Mouse (Mus musculus) adrenal gland, postnatal 14 days (tissue): Measurements from ENCODE around the gene Ccl20. TPM values are rescaled to one million over a fixed set of nuclear protein-coding genes. Genes with fewer than 3 reads are reported as not detected.

Experiments used
- DNase-seq: peaks from one replicate; pipeline ENCODE4 v3.0.0; 2021; ENCODE audit warnings: mixed read lengths
- total RNA-seq: library from RNA; stranded (reverse); gene quantifications from 2 replicates; pipeline ENCODE4 v1.2.3, GENCODE M21; 2021

Ccl20 gene
- total RNA-seq, 1 experiment from 2014 or later = not detected

- no peak for DNase-seq
Measured at GRCm38 (mm10) chr1:83141510-83141909, 24.9 kb downstream of the Ccl20 start.

- DNase-seq = no peak
Measured at GRCm38 (mm10) chr1:83142055-83142454, 25.5 kb downstream of the Ccl20 start.

GRCm38 (mm10) chr1:83146547-83146946 lies 30.0 kb downstream of the Ccl20 start:
- DNase-seq = no peak

GRCm38 (mm10) chr1:83150227-83150626 lies 33.7 kb downstream of the Ccl20 start:
- DNase-seq = no peak

- DNase-seq = no peak
Measured at GRCm38 (mm10) chr1:83152961-83153360, 36.4 kb downstream of the Ccl20 start.

GRCm38 (mm10) chr1:83156876-83157275 lies 40.3 kb downstream of the Ccl20 start:
- DNase-seq = no peak

- peak; percentile 80 for DNase-seq
Measured at GRCm38 (mm10) chr1:83159603-83160002, 43.0 kb downstream of the Ccl20 start, which contains the start of gene Daw1. Gene Daw1 (plus strand): TSS chr1:83159752.

- no peak for DNase-seq
Measured at GRCm38 (mm10) chr1:83161658-83162057, 45.1 kb downstream of the Ccl20 start.

- no peak for DNase-seq
Measured at GRCm38 (mm10) chr1:83164027-83164426, 47.5 kb downstream of the Ccl20 start.

Other genes starting within 250 kb of the Ccl20 start
- not detected in 2 replicates for gene A030005L19Rik, start 203.4 kb upstream of the Ccl20 start, total RNA-seq
- not detected in 2 replicates for gene A030014E15Rik, start 191.8 kb upstream of the Ccl20 start, total RNA-seq
- not detected in 2 replicates for gene Gm6217, start 185.4 kb upstream of the Ccl20 start, total RNA-seq
- gene A030003K21Rik, start 173.4 kb upstream of the Ccl20 start, total RNA-seq = not detected in 2 replicates
- not detected in 2 replicates for gene Gm7544, start 160.8 kb upstream of the Ccl20 start, total RNA-seq
- not detected in 2 replicates for gene Gm47955, start 156.5 kb upstream of the Ccl20 start, total RNA-seq
- gene Gm47959, start 116.2 kb upstream of the Ccl20 start, total RNA-seq = not detected in 2 replicates
- gene Slc19a3, start 78.3 kb upstream of the Ccl20 start, total RNA-seq = 0.26 TPM in 1 of 2 replicates, not detected in the other
- not detected in 2 replicates for gene Krtap28-10, start 74.3 kb upstream of the Ccl20 start, total RNA-seq
- gene Gm47969, start 71.8 kb upstream of the Ccl20 start, total RNA-seq = not detected in 2 replicates
- not detected in 2 replicates for gene A030005K14Rik, start 57.4 kb upstream of the Ccl20 start, total RNA-seq
- gene Krtap28-13, start 55.8 kb upstream of the Ccl20 start, total RNA-seq = not detected in 2 replicates
- gene Daw1, start 43.0 kb downstream of the Ccl20 start, total RNA-seq = not detected in 2 replicates